Mouse (Mus musculus): ENCODE results near the gene Evx1. TPM values are rescaled to one million over a fixed set of nuclear protein-coding genes. Genes with fewer than 3 reads are reported as not detected.

Evx1 gene
- polyA plus RNA-seq, 1 experiment: 0.02 TPM

- no peak overlapping the region for H3K4me3 ChIP-seq (ENCODE audit: control insufficient read depth, low read depth, low read length)
- TF ChIP-seq POLR2A (IDR thresholded peaks at IDR 0.05; ENCODE audit: control insufficient read depth, low read depth, low read length): no peak
- no peak for TF ChIP-seq CTCF (IDR thresholded peaks at IDR 0.05; ENCODE audit: control insufficient read depth, insufficient read depth, insufficient replicate concordance, low read depth, low read length)
- no peak overlapping the region for H3K27ac ChIP-seq (ENCODE audit: control insufficient read depth, insufficient read depth, low read depth, low read length)
- peaks cover 5% of the 10 kb centered on the region for H3K4me1 ChIP-seq (ENCODE audit: control insufficient read depth, insufficient read depth, low read length)
- H3K36me3 ChIP-seq (ENCODE audit: control insufficient read depth, insufficient read depth, low read length): no peaks in the 10 kb centered on the region
- H3K27me3 ChIP-seq (ENCODE audit: control insufficient read depth, insufficient read depth, low read length): peaks cover 6% of the 10 kb centered on the region
Observed at GRCm38 (mm10) chr6:52275563-52276280, 37.6 kb upstream of the Evx1 start.

- Histone ChIP-seq H3K36me3 (ENCODE audit: control insufficient read depth, insufficient read depth, low read length) (no peaks in the 10 kb centered on the region), H3K4me3 (ENCODE audit: control insufficient read depth, low read depth, low read length) (no peak overlapping the region), H3K27ac (ENCODE audit: control insufficient read depth, insufficient read depth, low read depth, low read length) (no peak overlapping the region), H3K4me1 (ENCODE audit: control insufficient read depth, insufficient read depth, low read length) (peaks cover 7% of the 10 kb centered on the region), H3K27me3 (ENCODE audit: control insufficient read depth, insufficient read depth, low read length) (peaks cover 6% of the 10 kb centered on the region)
- TF ChIP-seq CTCF (IDR thresholded peaks at IDR 0.05; ENCODE audit: control insufficient read depth, insufficient read depth, insufficient replicate concordance, low read depth, low read length) (no peak), POLR2A (IDR thresholded peaks at IDR 0.05; ENCODE audit: control insufficient read depth, low read depth, low read length) (no peak)
Observed at GRCm38 (mm10) chr6:52276382-52276781, 36.9 kb upstream of the Evx1 start.

- no peak for TF ChIP-seq CTCF (IDR thresholded peaks at IDR 0.05; ENCODE audit: control insufficient read depth, insufficient read depth, insufficient replicate concordance, low read depth, low read length)
- TF ChIP-seq POLR2A (IDR thresholded peaks at IDR 0.05; ENCODE audit: control insufficient read depth, low read depth, low read length): no peak
- Histone ChIP-seq H3K4me1 (ENCODE audit: control insufficient read depth, insufficient read depth, low read length) (peaks cover 8% of the 10 kb centered on the region), H3K27ac (ENCODE audit: control insufficient read depth, insufficient read depth, low read depth, low read length) (no peak overlapping the region), H3K4me3 (ENCODE audit: control insufficient read depth, low read depth, low read length) (no peak overlapping the region), H3K27me3 (ENCODE audit: control insufficient read depth, insufficient read depth, low read length) (peaks cover 6% of the 10 kb centered on the region), H3K36me3 (ENCODE audit: control insufficient read depth, insufficient read depth, low read length) (no peaks in the 10 kb centered on the region)
Observed at GRCm38 (mm10) chr6:52276920-52277319, 36.4 kb upstream of the Evx1 start.

- Histone ChIP-seq H3K4me1 (ENCODE audit: control insufficient read depth, insufficient read depth, low read length) (0 out of 2 replicates have a peak, but pooled peaks cover 3% of the 10 kb centered on the region), H3K27ac (ENCODE audit: control insufficient read depth, insufficient read depth, low read depth, low read length) (no peak overlapping the region), H3K4me3 (ENCODE audit: control insufficient read depth, low read depth, low read length) (no peak overlapping the region), H3K36me3 (ENCODE audit: control insufficient read depth, insufficient read depth, low read length) (no peaks in the 10 kb centered on the region), H3K27me3 (ENCODE audit: control insufficient read depth, insufficient read depth, low read length) (no peaks in the 10 kb centered on the region)
- TF ChIP-seq CTCF (IDR thresholded peaks at IDR 0.05; ENCODE audit: control insufficient read depth, insufficient read depth, insufficient replicate concordance, low read depth, low read length) (no peak), POLR2A (IDR thresholded peaks at IDR 0.05; ENCODE audit: control insufficient read depth, low read depth, low read length) (no peak)
Observed at GRCm38 (mm10) chr6:52281084-52281483, 32.2 kb upstream of the Evx1 start.

- TF ChIP-seq CTCF (IDR thresholded peaks at IDR 0.05; ENCODE audit: control insufficient read depth, insufficient read depth, insufficient replicate concordance, low read depth, low read length) (no peak), POLR2A (IDR thresholded peaks at IDR 0.05; ENCODE audit: control insufficient read depth, low read depth, low read length) (no peak)
- Histone ChIP-seq H3K36me3 (ENCODE audit: control insufficient read depth, insufficient read depth, low read length) (no peaks in the 10 kb centered on the region), H3K27me3 (ENCODE audit: control insufficient read depth, insufficient read depth, low read length) (no peaks in the 10 kb centered on the region), H3K27ac (ENCODE audit: control insufficient read depth, insufficient read depth, low read depth, low read length) (no peak overlapping the region), H3K4me1 (ENCODE audit: control insufficient read depth, insufficient read depth, low read length) (0 out of 2 replicates have a peak, but pooled peaks cover 3% of the 10 kb centered on the region), H3K4me3 (ENCODE audit: control insufficient read depth, low read depth, low read length) (no peak overlapping the region)
Observed at GRCm38 (mm10) chr6:52283896-52284295, 29.4 kb upstream of the Evx1 start.

GRCm38 (mm10) chr6:52290186-52290585 lies 23.1 kb upstream of the Evx1 start:
- Histone ChIP-seq H3K27me3 (ENCODE audit: control insufficient read depth, insufficient read depth, low read length) (peaks cover 2% of the 10 kb centered on the region; the same call in 1 of the 2 replicates), H3K36me3 (ENCODE audit: control insufficient read depth, insufficient read depth, low read length) (no peaks in the 10 kb centered on the region), H3K4me3 (ENCODE audit: control insufficient read depth, low read depth, low read length) (no peak overlapping the region), H3K27ac (ENCODE audit: control insufficient read depth, insufficient read depth, low read depth, low read length) (no peak overlapping the region), H3K4me1 (ENCODE audit: control insufficient read depth, insufficient read depth, low read length) (peaks cover 7% of the 10 kb centered on the region)
- TF ChIP-seq CTCF (IDR thresholded peaks at IDR 0.05; ENCODE audit: control insufficient read depth, insufficient read depth, insufficient replicate concordance, low read depth, low read length): no peak
- no peak for TF ChIP-seq POLR2A (IDR thresholded peaks at IDR 0.05; ENCODE audit: control insufficient read depth, low read depth, low read length)

GRCm38 (mm10) chr6:52291021-52291860 lies 22.1 kb upstream of the Evx1 start:
- Histone ChIP-seq H3K4me3 (ENCODE audit: control insufficient read depth, low read depth, low read length) (peak overlapping the region; percentile 52), H3K27ac (ENCODE audit: control insufficient read depth, insufficient read depth, low read depth, low read length) (no peak overlapping the region), H3K36me3 (ENCODE audit: control insufficient read depth, insufficient read depth, low read length) (no peaks in the 10 kb centered on the region), H3K4me1 (ENCODE audit: control insufficient read depth, insufficient read depth, low read length) (peaks cover 7% of the 10 kb centered on the region), H3K27me3 (ENCODE audit: control insufficient read depth, insufficient read depth, low read length) (peaks cover 2% of the 10 kb centered on the region; the same call in 1 of the 2 replicates)
- TF ChIP-seq CTCF (IDR thresholded peaks at IDR 0.05; ENCODE audit: control insufficient read depth, insufficient read depth, insufficient replicate concordance, low read depth, low read length) (no peak), POLR2A (IDR thresholded peaks at IDR 0.05; ENCODE audit: control insufficient read depth, low read depth, low read length) (no peak)
